Mouse (Mus musculus): ENCODE measurements around the gene Ttc25.

- TF ChIP-seq MAFK (IDR thresholded peaks at IDR 0.05; ENCODE audit: insufficient read depth, low read depth, low read length): no peak
- TF ChIP-seq HCFC1 (IDR thresholded peaks at IDR 0.05; ENCODE audit: borderline replicate concordance, insufficient read depth, low read length): no peak
Measured at GRCm38 (mm10) chr11:100569789-100570188, 24.4 kb downstream of the Ttc25 start.

Measured in ES-E14 (cell line).